Mouse (Mus musculus) mature B cell (primary cell): ENCODE data around the gene Psrc1.

ENCODE experiments used
- in situ Hi-C: fragments of 300-500 bp; cut with MboI; formaldehyde crosslinking; loops from 2 replicates; pipeline ENCODE4 v1.14.3; 2019

The Psrc1 gene

DNA sequence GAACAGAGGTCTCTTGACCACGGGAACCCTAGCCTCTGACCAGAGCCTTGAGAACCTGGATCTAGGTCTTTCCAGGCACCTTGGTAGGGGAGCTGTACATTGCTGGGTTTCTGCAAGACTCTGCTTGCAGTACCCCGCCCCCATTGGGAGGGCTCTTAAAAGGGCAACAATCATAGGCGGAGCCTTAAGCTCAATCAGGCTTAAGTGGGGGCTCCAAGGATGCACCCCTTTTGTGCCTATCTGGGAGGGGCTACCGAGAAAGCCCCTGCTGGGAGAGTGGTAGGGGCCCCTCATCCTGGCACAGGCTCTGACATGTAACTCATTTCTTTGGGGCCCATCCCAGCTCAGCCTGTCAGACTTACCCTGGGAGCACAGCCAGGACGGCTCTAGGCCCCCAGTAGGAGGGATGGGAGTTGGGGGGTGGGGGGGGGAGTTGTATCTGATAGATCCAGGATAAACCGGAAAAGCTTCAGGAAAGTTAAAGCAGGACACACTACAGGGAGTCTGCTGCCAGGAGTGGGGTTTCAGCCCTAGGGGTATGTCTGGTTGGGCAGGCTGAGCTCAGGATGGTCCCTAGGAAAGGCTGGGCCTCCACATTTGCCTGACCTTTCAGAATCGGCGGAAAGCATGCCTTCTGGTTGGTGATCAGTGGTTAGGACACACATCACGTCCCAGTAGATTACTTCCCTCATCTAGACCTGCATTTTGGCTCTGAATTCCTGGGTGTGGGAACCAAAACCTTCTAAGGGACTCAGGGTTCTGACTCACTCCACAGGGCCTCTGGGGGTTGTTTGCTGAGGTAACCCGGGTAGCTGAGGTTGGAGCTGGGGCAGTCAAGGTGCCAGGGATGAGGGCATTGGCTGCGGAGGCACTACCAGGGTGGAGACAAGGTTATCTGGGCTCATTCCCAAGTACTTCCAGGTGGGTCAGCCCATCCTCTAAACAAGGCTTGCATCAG lies 40.5 kb downstream of the Psrc1 start:
- in situ Hi-C loops, result no loop called here

GRCm38 (mm10) chr3:108424944-108425623 lies 41.4 kb downstream of the Psrc1 start:
- in situ Hi-C loops, result no loop called here

GRCm38 (mm10) chr3:108425624-108426018 lies 42.0 kb downstream of the Psrc1 start:
- in situ Hi-C loops, result no loop called here

DNA sequence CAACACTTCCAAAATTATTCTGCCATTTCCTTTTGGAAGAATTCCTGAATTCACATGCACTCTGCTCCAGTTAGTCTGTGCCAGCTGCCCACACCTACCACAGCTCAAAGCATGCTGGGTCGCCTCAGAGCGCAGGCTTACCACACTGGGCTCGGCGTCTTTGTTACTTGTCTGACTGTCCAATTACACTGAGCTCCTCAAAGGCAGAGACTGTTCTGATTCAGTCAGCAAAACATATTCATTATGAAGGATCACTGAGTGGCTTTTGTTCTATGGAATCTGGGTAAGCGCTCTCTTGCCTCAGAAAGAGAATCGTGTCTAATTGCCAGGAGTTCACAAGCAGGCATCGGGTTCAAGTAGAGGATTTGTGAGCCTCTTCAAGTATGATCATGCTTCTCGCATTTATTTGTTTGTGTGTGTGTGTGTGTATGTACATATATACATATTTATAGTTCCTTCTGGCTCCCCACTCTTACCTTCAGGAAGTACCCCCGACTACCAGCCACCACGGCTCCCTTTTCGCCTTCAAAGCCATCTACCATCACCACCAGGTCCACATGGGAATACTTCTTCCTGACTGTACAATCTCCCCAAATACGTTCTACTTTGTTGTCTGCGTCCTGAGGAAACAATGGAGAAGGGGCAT lies 49.0 kb downstream of the Psrc1 start:
- in situ Hi-C loops, result no loop called here

- in situ Hi-C loops, result no loop called here
Measured at GRCm38 (mm10) chr3:108433188-108433880, 49.7 kb downstream of the Psrc1 start.

DNA sequence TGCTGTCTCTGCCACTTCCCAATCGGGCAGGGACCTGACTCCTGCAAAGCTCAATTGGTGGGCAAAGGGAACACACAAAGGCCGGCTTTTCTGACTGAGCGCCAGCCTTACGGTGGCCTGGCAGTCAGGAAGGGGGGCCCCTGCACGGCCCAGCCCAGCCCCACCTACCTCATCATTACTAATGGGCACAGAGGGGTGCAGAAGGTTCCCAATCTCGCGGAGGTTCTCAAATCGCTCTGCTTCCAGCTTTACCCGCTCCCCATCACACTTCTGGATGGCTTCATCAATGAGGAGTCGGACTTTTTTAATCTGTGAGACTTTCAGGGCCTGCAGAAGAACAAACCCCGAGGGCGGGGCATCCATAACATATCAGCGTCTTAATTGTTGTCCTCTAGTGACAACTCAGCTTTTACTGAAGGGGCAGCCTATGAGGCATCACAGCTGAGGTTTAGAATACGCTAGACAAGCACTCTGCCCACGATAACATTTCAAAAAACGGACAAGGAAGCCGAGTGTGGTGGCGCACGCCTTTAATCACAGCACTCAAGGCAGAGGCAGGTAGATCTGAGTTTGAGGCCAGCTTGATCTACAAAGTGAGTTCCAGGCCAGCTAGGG lies 50.3 kb downstream of the Psrc1 start:
- in situ Hi-C loops, result no loop called here

GRCm38 (mm10) chr3:108435701-108436379 lies 52.2 kb downstream of the Psrc1 start:
- in situ Hi-C loops, result no loop called here

- in situ Hi-C loops, result no loop called here
Measured at GRCm38 (mm10) chr3:108436380-108436714, 52.7 kb downstream of the Psrc1 start.
